Mouse (Mus musculus) hindbrain, embryonic 15.5 days (tissue): Measurements from ENCODE around the gene Eng. TPM values are rescaled to one million over a fixed set of nuclear protein-coding genes. Genes with fewer than 3 reads are reported as not detected.

Source experiments
- ATAC-seq: fragments of 200-750 bp; cut with Nextera tagmentation; 2 replicates; pipeline ENCODE4 v1.8.0; 2017; ENCODE audit warnings: low read depth, moderate number of reproducible peaks, moderate TSS enrichment; ENCODE audit not compliant: low FRiP score
- H3K27ac ChIP-seq: fragments of 300-500 bp; sonication (generic); replicated peaks from 2 replicates; pipeline ENCODE4 v1.5.1; 2015; ENCODE audit warnings: mild to moderate bottlenecking, inconsistent platforms
- H3K27me3 ChIP-seq: fragments of 300-500 bp; sonication (generic); 2 replicates; pipeline ENCODE4 v1.6.1; 2015; ENCODE audit warnings: control low read depth, inconsistent platforms
- H3K36me3 ChIP-seq: fragments of 300-500 bp; sonication (generic); 2 replicates; pipeline ENCODE4 v1.6.1; 2015; ENCODE audit warnings: control low read depth, inconsistent platforms
- H3K4me1 ChIP-seq: fragments of 300-500 bp; sonication (generic); replicated peaks from 2 replicates; pipeline ENCODE4 v1.6.1; 2015; ENCODE audit warnings: control low read depth, inconsistent platforms
- H3K4me2 ChIP-seq: fragments of 300-500 bp; sonication (generic); 2 replicates; pipeline ENCODE4 v1.6.1; 2015; ENCODE audit warnings: moderate library complexity, mild to moderate bottlenecking, inconsistent platforms
- H3K4me3 ChIP-seq: fragments of 300-500 bp; sonication (generic); 2 replicates; pipeline ENCODE4 v1.5.1; 2015; ENCODE audit warnings: mild to moderate bottlenecking, inconsistent platforms
- H3K9ac ChIP-seq: fragments of 300-500 bp; sonication (generic); 2 replicates; pipeline ENCODE4 v1.6.1; 2015; ENCODE audit warnings: inconsistent platforms
- H3K9me3 ChIP-seq: fragments of 300-500 bp; sonication (generic); 2 replicates; pipeline ENCODE4 v1.6.1; 2016; ENCODE audit warnings: control low read depth, inconsistent platforms
- WGBS: fragments of 180-500 bp; shearing (Covaris S2); methylation state at CpG from one replicate; pipeline ENCODE4 v1.1.7; 2015; 5-methylcytosine and 5-hydroxymethylcytosine counted together
- polyA plus RNA-seq: library from polyadenylated mRNA; unstranded; fragments of >200 nt; fragmentation: Nextera tagmentation; extraction: Ambion mirVana; gene quantifications from 2 replicates; pipeline ENCODE4 v1.2.1, GENCODE M21; 2015

The Eng gene
- polyA plus RNA-seq, 1 experiment from 2014 or later: 33.9 TPM

GRCm38 (mm10) chr2:32687562-32687961, 41.2 kb downstream of the Eng start:
- no peak for ATAC-seq
- H3K9ac ChIP-seq: no peak overlapping the region
- H3K36me3 ChIP-seq: peaks cover 31% of the 10 kb centered on the region
- H3K4me3 ChIP-seq: no peak overlapping the region
- H3K9me3 ChIP-seq: no peaks in the 10 kb centered on the region
- peaks cover 15% of the 10 kb centered on the region for H3K4me1 ChIP-seq
- no peak overlapping the region for H3K4me2 ChIP-seq
- H3K27me3 ChIP-seq: no peaks in the 10 kb centered on the region
- H3K27ac ChIP-seq: no peak overlapping the region
- WGBS: 93% methylated on average over 8 of the region's 8 CpGs

GRCm38 (mm10) chr2:32689420-32689819, 43.0 kb downstream of the Eng start:
- H3K9ac ChIP-seq: no peak overlapping the region
- no peak overlapping the region for H3K4me2 ChIP-seq
- H3K27me3 ChIP-seq: no peaks in the 10 kb centered on the region
- WGBS: 14% methylated on average over 5 of the region's 5 CpGs
- no peak for ATAC-seq
- peaks cover 23% of the 10 kb centered on the region for H3K4me1 ChIP-seq
- H3K4me3 ChIP-seq: no peak overlapping the region
- H3K9me3 ChIP-seq: no peaks in the 10 kb centered on the region
- H3K27ac ChIP-seq: no peak overlapping the region
- H3K36me3 ChIP-seq: peaks cover 27% of the 10 kb centered on the region

DNA sequence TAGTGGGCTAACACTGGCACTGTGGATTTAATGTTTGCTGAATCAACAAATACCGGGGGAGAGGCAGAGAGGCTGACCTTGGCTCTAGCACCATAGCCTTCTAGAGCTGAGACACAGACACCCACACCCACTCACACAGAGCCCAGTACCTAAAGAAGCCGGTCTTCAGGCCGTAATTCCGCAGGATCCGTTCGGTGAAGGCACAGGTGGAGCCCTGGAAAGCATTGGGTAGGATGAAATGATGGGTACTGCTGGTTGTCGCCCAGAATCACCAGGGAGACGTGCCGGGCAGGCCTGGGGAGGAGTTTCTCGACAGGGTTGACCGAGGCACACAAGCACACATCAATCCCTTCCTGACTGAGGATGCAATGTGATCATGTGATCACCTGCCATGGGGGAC, 44.6 kb downstream of the Eng start:
- Histone ChIP-seq H3K9ac (no peak overlapping the region), H3K9me3 (no peaks in the 10 kb centered on the region), H3K27ac (no peak overlapping the region), H3K4me3 (no peak overlapping the region), H3K4me2 (no peak overlapping the region), H3K4me1 (peaks cover 23% of the 10 kb centered on the region), H3K27me3 (no peaks in the 10 kb centered on the region), H3K36me3 (peaks cover 15% of the 10 kb centered on the region)
- 85% methylated on average over 11 of the region's 11 CpGs for WGBS
- ATAC-seq: no peak

DNA sequence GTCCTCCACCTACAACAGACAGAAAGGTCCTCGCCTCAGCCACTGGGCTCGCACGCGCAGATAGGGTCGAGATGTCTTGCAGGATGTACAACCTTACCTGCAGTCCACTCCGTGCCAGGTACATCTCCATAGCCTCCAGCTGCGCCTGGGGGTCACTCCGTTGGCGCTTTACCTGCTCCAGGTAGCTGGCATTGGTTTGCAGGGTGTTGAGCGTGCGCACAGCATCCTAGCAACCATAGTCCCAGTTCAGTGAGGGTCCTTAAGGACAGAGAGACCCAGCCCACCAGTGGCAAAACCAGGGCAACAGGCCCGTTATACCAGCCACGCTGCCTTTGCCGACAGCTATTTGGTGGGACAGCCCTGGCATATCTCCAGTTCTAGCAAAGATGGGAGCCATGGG, 46.1 kb downstream of the Eng start:
- WGBS: 93% methylated on average over 14 of the region's 14 CpGs
- no peak overlapping the region for H3K9ac ChIP-seq

GRCm38 (mm10) chr2:32693282-32693681, 46.9 kb downstream of the Eng start:
- 22% methylated on average over 7 of the region's 7 CpGs for WGBS
- H3K36me3 ChIP-seq: no peaks in the 10 kb centered on the region
- H3K4me3 ChIP-seq: peak overlapping the region; percentile 72
- no peaks in the 10 kb centered on the region for H3K9me3 ChIP-seq
- ATAC-seq: no peak; the same call in 1 of the 2 replicates
- 0 out of 2 replicates have a peak overlapping the region, but pooled peaks have one; percentile 82 for H3K27ac ChIP-seq
- H3K9ac ChIP-seq: peak overlapping the region; percentile 74
- peak overlapping the region; percentile 68 for H3K4me2 ChIP-seq
- H3K4me1 ChIP-seq: peaks cover 23% of the 10 kb centered on the region
- H3K27me3 ChIP-seq: no peaks in the 10 kb centered on the region

More for the DNA sequence above, 46.1 kb downstream of the Eng start:
- Histone ChIP-seq H3K36me3 (0 out of 2 replicates have a peak, but pooled peaks cover under 1% of the 10 kb centered on the region), H3K27me3 (no peaks in the 10 kb centered on the region), H3K4me3 (0 out of 2 replicates have a peak overlapping the region, but pooled peaks have one; percentile 72), H3K4me2 (peak overlapping the region; percentile 68; the same call in 1 of the 2 replicates), H3K9me3 (no peaks in the 10 kb centered on the region), H3K27ac (no peak overlapping the region), H3K4me1 (peaks cover 23% of the 10 kb centered on the region)
- ATAC-seq: no peak

GRCm38 (mm10) chr2:32693823-32694411, 47.5 kb downstream of the Eng start:
- Histone ChIP-seq H3K4me3 (peak overlapping the region; percentile 72), H3K36me3 (no peaks in the 10 kb centered on the region), H3K9me3 (no peaks in the 10 kb centered on the region), H3K27me3 (no peaks in the 10 kb centered on the region), H3K4me1 (peaks cover 23% of the 10 kb centered on the region), H3K9ac (peak overlapping the region; percentile 74), H3K27ac (peak overlapping the region; percentile 82), H3K4me2 (peak overlapping the region; percentile 68)
- under 1% methylated on average over 51 of the region's 51 CpGs for WGBS
- ATAC-seq: peak; percentile 98

- H3K4me3 ChIP-seq: peak overlapping the region; percentile 72
- H3K27ac ChIP-seq: peak overlapping the region; percentile 66
- H3K36me3 ChIP-seq: no peaks in the 10 kb centered on the region
- ATAC-seq: no peak
- 91% methylated on average over 12 of the region's 12 CpGs for WGBS
- peak overlapping the region; percentile 68 for H3K4me2 ChIP-seq
- H3K27me3 ChIP-seq: no peaks in the 10 kb centered on the region
- no peaks in the 10 kb centered on the region for H3K9me3 ChIP-seq
- H3K9ac ChIP-seq: peak overlapping the region; percentile 17; the same call in 1 of the 2 replicates
- peaks cover 21% of the 10 kb centered on the region for H3K4me1 ChIP-seq
These were observed 48.3 kb downstream of the Eng start for GRCm38 (mm10) chr2:32694691-32695090.

DNA sequence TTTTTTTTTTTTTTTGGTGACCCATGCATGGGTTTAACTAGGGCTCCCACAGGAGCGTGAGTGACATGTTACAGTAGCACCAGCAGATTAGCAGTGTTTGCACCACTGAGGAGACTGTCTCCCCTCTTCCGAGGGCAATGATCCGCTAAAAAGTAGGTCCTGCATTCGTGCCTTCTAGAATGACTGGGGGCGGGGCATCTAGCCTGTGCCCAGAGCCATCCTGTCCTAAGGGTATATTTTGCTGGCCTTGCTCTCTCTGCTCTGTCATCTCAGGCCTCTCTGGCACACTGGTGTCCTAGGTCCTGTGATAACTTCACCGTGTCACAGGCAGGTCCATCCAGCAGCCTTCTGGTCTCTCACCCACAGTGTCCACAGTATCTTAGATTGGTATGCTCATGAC, 53.3 kb downstream of the Eng start:
- no peak overlapping the region for H3K27ac ChIP-seq
- 79% methylated on average over 6 of the region's 6 CpGs for WGBS
- H3K36me3 ChIP-seq: peaks cover 14% of the 10 kb centered on the region
- H3K4me1 ChIP-seq: no peaks in the 10 kb centered on the region
- no peak overlapping the region for H3K4me3 ChIP-seq
- no peak for ATAC-seq
- H3K4me2 ChIP-seq: no peak overlapping the region
- H3K9me3 ChIP-seq: no peaks in the 10 kb centered on the region
- no peak overlapping the region for H3K9ac ChIP-seq
- H3K27me3 ChIP-seq: no peaks in the 10 kb centered on the region

DNA sequence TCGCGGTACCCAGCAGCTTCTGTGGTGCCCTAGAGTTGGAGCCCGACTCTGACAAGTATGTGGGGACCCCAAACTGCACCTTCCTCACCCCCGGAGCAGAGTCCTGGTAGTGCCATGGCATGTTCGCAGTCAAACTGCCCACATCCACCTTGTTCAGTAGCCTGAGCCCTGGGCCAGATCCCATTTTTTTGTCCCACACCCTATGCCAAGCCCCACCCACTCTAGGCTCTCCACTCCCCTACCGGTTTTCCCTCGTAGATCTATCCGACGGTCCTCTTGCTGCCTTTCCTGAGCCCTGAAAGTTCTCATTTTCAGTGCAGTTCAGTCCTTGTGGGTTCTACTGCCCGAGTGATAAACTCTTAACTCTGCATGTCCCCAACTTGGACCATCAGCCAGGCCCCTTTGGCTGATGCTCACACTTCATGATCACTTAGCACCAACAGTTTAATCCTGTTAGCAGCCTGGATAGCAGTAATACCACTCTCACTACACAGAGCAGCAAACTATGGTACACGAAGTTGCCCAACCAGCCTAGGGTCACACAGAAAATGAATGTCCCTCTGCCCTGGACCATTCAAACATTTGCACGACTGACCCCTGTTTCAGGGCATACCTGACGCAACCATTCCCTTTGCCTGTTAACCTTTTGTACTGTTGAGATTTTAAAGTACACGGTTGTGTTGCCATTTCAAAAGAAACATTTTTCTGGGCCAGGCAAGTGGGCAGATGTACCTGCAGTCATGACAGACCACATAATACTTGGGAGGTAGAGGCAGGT, 54.8 kb downstream of the Eng start:
- Histone ChIP-seq H3K4me1 (no peaks in the 10 kb centered on the region), H3K4me3 (no peak overlapping the region)
- WGBS: 85% methylated on average over 14 of the region's 14 CpGs

GRCm38 (mm10) chr2:32703046-32703445, 56.7 kb downstream of the Eng start:
- WGBS: 95% methylated on average over 8 of the region's 8 CpGs
- no peak for ATAC-seq
- no peak overlapping the region for H3K9ac ChIP-seq
- H3K4me2 ChIP-seq: no peak overlapping the region
- no peak overlapping the region for H3K27ac ChIP-seq
- H3K4me1 ChIP-seq: no peaks in the 10 kb centered on the region
- no peaks in the 10 kb centered on the region for H3K9me3 ChIP-seq
- H3K27me3 ChIP-seq: no peaks in the 10 kb centered on the region
- peaks cover 42% of the 10 kb centered on the region for H3K36me3 ChIP-seq
- H3K4me3 ChIP-seq: no peak overlapping the region

More for the DNA sequence above, 54.8 kb downstream of the Eng start:
- no peak overlapping the region for H3K27ac ChIP-seq
- no peak overlapping the region for H3K4me2 ChIP-seq
- peaks cover 29% of the 10 kb centered on the region for H3K36me3 ChIP-seq
- no peak for ATAC-seq
- H3K9ac ChIP-seq: no peak overlapping the region
- no peaks in the 10 kb centered on the region for H3K9me3 ChIP-seq
- H3K27me3 ChIP-seq: no peaks in the 10 kb centered on the region

DNA sequence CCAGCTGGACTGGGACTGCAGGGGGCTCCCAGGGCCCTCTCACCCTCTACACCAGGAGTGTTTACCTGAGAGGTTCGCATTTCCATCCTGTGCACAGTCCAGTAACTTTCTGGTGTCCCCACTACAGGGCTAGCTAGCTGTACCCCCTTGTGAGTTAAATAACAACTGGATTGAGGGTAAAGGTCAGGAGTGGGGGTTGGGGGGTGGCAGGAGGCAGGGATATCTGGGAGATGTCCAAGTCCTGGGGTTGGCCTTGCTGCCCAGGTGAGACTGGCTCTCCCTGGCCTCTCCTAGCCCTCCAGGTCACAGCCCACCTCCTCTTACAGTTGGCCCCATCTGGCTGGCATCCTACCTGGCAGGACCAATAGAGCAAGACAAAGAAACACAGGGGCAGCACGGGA, 57.6 kb downstream of the Eng start, which contains the start of gene Fpgs:
Fpgs (minus strand) TSS at position 125 of the 401 bp plus-strand sequence.
- Histone ChIP-seq H3K36me3 (peaks cover 52% of the 10 kb centered on the region), H3K4me2 (no peak within 1 kb of the TSS), H3K4me1 (no peaks in the 10 kb centered on the region), H3K4me3 (no peak within 1 kb of the TSS), H3K27me3 (no peaks in the 10 kb centered on the region), H3K27ac (no peak within 1 kb of the TSS), H3K9me3 (no peaks in the 10 kb centered on the region), H3K9ac (no peak within 1 kb of the TSS)
- no peak for ATAC-seq
- WGBS: 79% methylated on average over 2 of the region's 2 CpGs

GRCm38 (mm10) chr2:32705018-32705417, 58.6 kb downstream of the Eng start:
- H3K27ac ChIP-seq: no peak overlapping the region
- no peak overlapping the region for H3K4me3 ChIP-seq
- no peaks in the 10 kb centered on the region for H3K27me3 ChIP-seq
- H3K9me3 ChIP-seq: no peaks in the 10 kb centered on the region
- ATAC-seq: no peak
- peaks cover 61% of the 10 kb centered on the region for H3K36me3 ChIP-seq
- 93% methylated on average over 7 of the region's 7 CpGs for WGBS
- no peaks in the 10 kb centered on the region for H3K4me1 ChIP-seq
- no peak overlapping the region for H3K9ac ChIP-seq
- H3K4me2 ChIP-seq: no peak overlapping the region
